ENCODE assay signal across 13 mouse cellular contexts in genomic region chr5:25001391-25001794, GRCm38 (mm10).
DNase-seq lines count a peak whose midpoint lies in the region; ATAC-seq and TF ChIP-seq lines count a peak whose summit lies in the region.
"Had no signal": no experiment of that assay in that cellular context is flagged by ENCODE, and none has a peak within 500 bp of the region (broad histone marks: within the 10 kb centered on the region; RNA-seq: fewer than 3 reads in every experiment).

No protein-coding gene starts in this region.

- no peaks in the 10 kb centered on the region for H3K27me3 ChIP-seq in liver, embryonic 15.5 days
- H3K27me3 ChIP-seq in liver, embryonic 12.5 days (replicated peaks) = no peaks in the 10 kb centered on the region
- no peaks in the 10 kb centered on the region for H3K27me3 ChIP-seq in intestine, embryonic 15.5 days (replicated peaks)
- H3K27me3 ChIP-seq in myocyte (ENCODE audit: control insufficient read depth, insufficient read depth, insufficient read length) = no peaks in the 10 kb centered on the region
- H3K27me3 ChIP-seq in forebrain, embryonic 15.5 days = no peaks in the 10 kb centered on the region
- H3K27me3 ChIP-seq: forebrain, embryonic 13.5 days; neural tube, embryonic 13.5 days had no signal

- no peaks in the 10 kb centered on the region for H3K9me3 ChIP-seq in liver, embryonic 15.5 days (replicated peaks)
- no peaks in the 10 kb centered on the region for H3K9me3 ChIP-seq in liver, embryonic 12.5 days (replicated peaks)
- no peaks in the 10 kb centered on the region for H3K9me3 ChIP-seq in intestine, embryonic 15.5 days
- no peaks in the 10 kb centered on the region for H3K9me3 ChIP-seq in forebrain, embryonic 15.5 days
- H3K9me3 ChIP-seq: forebrain, embryonic 13.5 days; hindbrain, embryonic 10.5 days; megakaryocyte, embryonic 14.5 days; neural tube, embryonic 13.5 days had no signal

- no peak overlapping the region for H3K4me2 ChIP-seq in liver, embryonic 15.5 days
- H3K4me2 ChIP-seq in liver, embryonic 12.5 days = no peak overlapping the region
- H3K4me2 ChIP-seq in intestine, embryonic 15.5 days (replicated peaks) = no peak overlapping the region
- H3K4me2 ChIP-seq in myocyte (ENCODE audit: low read depth) = no peak overlapping the region
- no peak overlapping the region for H3K4me2 ChIP-seq in forebrain, embryonic 15.5 days (replicated peaks)
- H3K4me2 ChIP-seq: forebrain, embryonic 13.5 days; neural tube, embryonic 13.5 days had no signal

- no peak for TF ChIP-seq POLR2A in myocyte (IDR thresholded peaks at IDR 0.05; ENCODE audit: insufficient read length, low read depth)

- no peaks in the 10 kb centered on the region for H3K36me3 ChIP-seq in liver, embryonic 15.5 days (replicated peaks)
- H3K36me3 ChIP-seq in liver, embryonic 12.5 days = no peaks in the 10 kb centered on the region
- no peaks in the 10 kb centered on the region for H3K36me3 ChIP-seq in intestine, embryonic 15.5 days
- H3K36me3 ChIP-seq in myocyte (ENCODE audit: control insufficient read depth, insufficient read depth) = no peaks in the 10 kb centered on the region
- no peaks in the 10 kb centered on the region for H3K36me3 ChIP-seq in forebrain, embryonic 15.5 days
- H3K36me3 ChIP-seq: hindbrain, embryonic 10.5 days; neural tube, embryonic 13.5 days had no signal

- no peak overlapping the region for H3K4me3 ChIP-seq in liver, embryonic 15.5 days (replicated peaks)
- H3K4me3 ChIP-seq in liver, embryonic 12.5 days = no peak overlapping the region
- no peak overlapping the region for H3K4me3 ChIP-seq in intestine, embryonic 15.5 days (replicated peaks)
- H3K4me3 ChIP-seq in myocyte = no peak overlapping the region
- no peak overlapping the region for H3K4me3 ChIP-seq in forebrain, embryonic 15.5 days
- H3K4me3 ChIP-seq: forebrain, embryonic 13.5 days; hindbrain, embryonic 10.5 days; megakaryocyte, embryonic 14.5 days; neural tube, embryonic 13.5 days had no signal

- no peaks in the 10 kb centered on the region for H3K79me2 ChIP-seq in myocyte (ENCODE audit: control insufficient read depth, insufficient read depth)

- H3K4me1 ChIP-seq in liver, embryonic 15.5 days (replicated peaks) = peaks cover 22% of the 10 kb centered on the region
- H3K4me1 ChIP-seq in liver, embryonic 12.5 days = peaks cover 17% of the 10 kb centered on the region
- peaks cover 21% of the 10 kb centered on the region for H3K4me1 ChIP-seq in intestine, embryonic 15.5 days (replicated peaks)
- no peaks in the 10 kb centered on the region for H3K4me1 ChIP-seq in forebrain, embryonic 15.5 days
- H3K4me1 ChIP-seq: forebrain, embryonic 13.5 days; neural tube, embryonic 13.5 days had no signal

- WGBS in liver, embryonic 15.5 days (ENCODE audit: insufficient replicate concordance) = 52% methylated on average over 8 of the region's 8 CpGs
- 46% methylated on average over 8 of the region's 8 CpGs for WGBS in liver, embryonic 12.5 days (ENCODE audit: insufficient replicate concordance)
- WGBS in intestine, embryonic 15.5 days = 28% methylated on average over 8 of the region's 8 CpGs
- WGBS in forebrain, embryonic 15.5 days = 79% methylated on average over 8 of the region's 8 CpGs

- H3K9ac ChIP-seq in liver, embryonic 15.5 days = no peak overlapping the region
- H3K9ac ChIP-seq in liver, embryonic 12.5 days = no peak overlapping the region
- H3K9ac ChIP-seq in intestine, embryonic 15.5 days = no peak overlapping the region
- H3K9ac ChIP-seq in forebrain, embryonic 15.5 days (replicated peaks) = no peak overlapping the region
- H3K9ac ChIP-seq: forebrain, embryonic 13.5 days; neural tube, embryonic 13.5 days had no signal

- H3K27ac ChIP-seq in liver, embryonic 15.5 days (replicated peaks) = no peak overlapping the region
- H3K27ac ChIP-seq in liver, embryonic 12.5 days = no peak overlapping the region
- H3K27ac ChIP-seq in intestine, embryonic 15.5 days = peak overlapping the region; percentile 64
- no peak overlapping the region for H3K27ac ChIP-seq in forebrain, embryonic 15.5 days (replicated peaks)
- H3K27ac ChIP-seq: forebrain, embryonic 13.5 days; hindbrain, embryonic 10.5 days; kidney, postnatal 0 days; neural tube, embryonic 13.5 days had no signal

- peak; percentile 80 for DNase-seq in adrenal gland, postnatal 14 days
- no peak for DNase-seq in cerebellum, postnatal 10 days
- DNase-seq: thymus, postnatal 25 days had no signal

- H3ac ChIP-seq in myocyte (ENCODE audit: control insufficient read depth, insufficient read length) = no peak overlapping the region

- ATAC-seq in liver, embryonic 15.5 days (ENCODE audit: insufficient read depth) = peak; percentile 45; the same call in 1 of the 2 replicates
- no peak for ATAC-seq in liver, embryonic 12.5 days
- peak; percentile 83 for ATAC-seq in intestine, embryonic 15.5 days
- no peak for ATAC-seq in forebrain, embryonic 15.5 days (replicated peaks)
- ATAC-seq: forebrain, embryonic 13.5 days had no signal

TF ChIP-seq in myocyte, 11 proteins besides CTCF, POLR2A, EP300 and RAD21:
- TF ChIP-seq CEBPB (IDR thresholded peaks at IDR 0.05; ENCODE audit: insufficient read depth, poor library complexity, severe bottlenecking) (peak; percentile 57; the same call in 1 of the 2 replicates), POLR2AphosphoS2 (IDR thresholded peaks at IDR 0.05; ENCODE audit: insufficient read length, low read depth) (no peak)
TF ChIP-seq in myocyte: peak in this region for 1.

Comparison
In these comparisons a context has a peak if more than half of its experiments do, and no peak if none do; other contexts are left out.
1. ATAC-seq: peak in liver, embryonic 15.5 days (single experiment) and intestine, embryonic 15.5 days (single experiment); none in liver, embryonic 12.5 days (single experiment) and forebrain, embryonic 15.5 days (single experiment).